Mouse (Mus musculus) kidney, embryonic 14.5 days (tissue): ENCODE measurements around the gene Gm27235. TPM values are rescaled to one million over a fixed set of nuclear protein-coding genes. Genes with fewer than 3 reads are reported as not detected.
"Not testable (repeated sequence)": the region's sequence is repeated elsewhere in the genome, so short reads cannot be mapped to it uniquely, and the experiment has no call there.

Experiments used
- ATAC-seq: fragments of 200-750 bp; cut with Nextera tagmentation; 2 replicates; pipeline ENCODE4 v1.8.0; 2017; ENCODE audit warnings: moderate number of reproducible peaks, mild to moderate bottlenecking, moderate TSS enrichment, moderate library complexity; ENCODE audit not compliant: low FRiP score, low TSS enrichment
- H3K27ac ChIP-seq: fragments of 300-500 bp; sonication (generic); 2 replicates; pipeline ENCODE4 v1.5.1; 2014; ENCODE audit warnings: low read depth, mild to moderate bottlenecking, low read length, moderate library complexity, mixed read lengths
- H3K27me3 ChIP-seq: fragments of 300-500 bp; sonication (generic); 2 replicates; pipeline ENCODE4 v1.6.1; 2014; ENCODE audit warnings: mild to moderate bottlenecking, low read length; ENCODE audit not compliant: control insufficient read depth, insufficient read depth
- H3K36me3 ChIP-seq: fragments of 300-500 bp; sonication (generic); 2 replicates; pipeline ENCODE4 v1.6.1; 2014; ENCODE audit warnings: low read length, mixed read lengths; ENCODE audit not compliant: control insufficient read depth, insufficient read depth
- H3K4me1 ChIP-seq: fragments of 300-500 bp; sonication (generic); 2 replicates; pipeline ENCODE4 v1.6.1; 2014; ENCODE audit warnings: low read length, mixed read lengths; ENCODE audit not compliant: control insufficient read depth, insufficient read depth
- H3K4me2 ChIP-seq: fragments of 300-500 bp; sonication (generic); replicated peaks from 2 replicates; pipeline ENCODE4 v1.6.1; 2014; ENCODE audit warnings: low read depth, mild to moderate bottlenecking, low read length
- H3K4me3 ChIP-seq: fragments of 300-500 bp; sonication (generic); 2 replicates; pipeline ENCODE4 v1.5.1; 2014; ENCODE audit warnings: mild to moderate bottlenecking, low read length
- H3K9ac ChIP-seq: fragments of 300-500 bp; sonication (generic); 2 replicates; pipeline ENCODE4 v1.6.1; 2014; ENCODE audit warnings: low read depth, mild to moderate bottlenecking, low read length, moderate library complexity
- H3K9me3 ChIP-seq: fragments of 300-500 bp; sonication (generic); 2 replicates; pipeline ENCODE4 v1.6.1; 2016; ENCODE audit warnings: low read length; ENCODE audit not compliant: control insufficient read depth
- WGBS: fragments of 180-500 bp; shearing (Covaris S2); extraction: QIAGEN DNeasy Blood & Tissue Kit; methylation state at CpG from one replicate; pipeline ENCODE4 v1.1.7; 2014; 5-methylcytosine and 5-hydroxymethylcytosine counted together
- polyA plus RNA-seq: library from polyadenylated mRNA; unstranded; fragments of >200 nt; fragmentation: Nextera tagmentation; extraction: Ambion mirVana; gene quantifications from 2 replicates; pipeline ENCODE4 v1.2.1, GENCODE M21; 2014

Gm27235 gene
- not detected in 2 replicates for polyA plus RNA-seq

GRCm38 (mm10) chr9:35790001-35790400 lies at the start of gene Gm27235, which contains the start of gene D730048I06Rik:
TSS of gene Gm27235 (minus strand) at chr9:35790101.
TSS of gene D730048I06Rik (minus strand) at chr9:35790112.
- Histone ChIP-seq H3K9ac (no peak within 1 kb of the TSS), H3K4me2 (no peak within 1 kb of the TSS), H3K27ac (no peak within 1 kb of the TSS), H3K27me3 (no peaks in the 10 kb centered on the region), H3K4me3 (no peak within 1 kb of the TSS), H3K36me3 (no peaks in the 10 kb centered on the region), H3K4me1 (no peaks in the 10 kb centered on the region), H3K9me3 (no peaks in the 10 kb centered on the region)
- WGBS, result 87% methylated on average over 3 of the region's 3 CpGs
- ATAC-seq, result no peak

DNA sequence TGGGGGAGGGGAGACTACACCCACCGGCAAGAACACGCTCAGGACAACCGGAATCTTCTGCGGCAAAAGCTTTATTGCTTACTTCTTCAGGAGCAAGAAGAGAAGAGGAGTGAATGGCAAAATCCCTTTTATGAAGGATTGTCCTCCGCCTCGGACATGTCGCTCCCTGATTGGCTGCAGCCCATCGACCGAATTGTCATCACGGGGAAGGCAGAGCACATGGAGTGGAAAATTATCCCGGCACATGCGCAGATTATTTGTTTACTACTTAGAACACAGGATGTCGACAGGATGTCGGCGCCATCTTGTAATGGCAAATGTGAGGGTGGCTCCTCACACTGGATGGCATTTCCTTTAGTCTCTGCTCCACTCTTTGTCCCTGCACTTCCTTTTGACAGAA lies 28.0 kb upstream of the Gm27235 start:
- not testable (repeated sequence) for H3K27me3 ChIP-seq, H3K4me1 ChIP-seq, H3K4me2 ChIP-seq, ATAC-seq, H3K4me3 ChIP-seq, H3K9ac ChIP-seq, H3K36me3 ChIP-seq, H3K9me3 ChIP-seq, H3K27ac ChIP-seq
- WGBS, result 91% methylated on average over 15 of the region's 15 CpGs

GRCm38 (mm10) chr9:35798146-35798545 lies 8.2 kb upstream of the Gm27235 start:
- Histone ChIP-seq H3K4me2 (no peak overlapping the region), H3K36me3 (no peaks in the 10 kb centered on the region), H3K9me3 (0 out of 2 replicates have a peak, but pooled peaks cover 2% of the 10 kb centered on the region), H3K27ac (no peak overlapping the region), H3K9ac (no peak overlapping the region), H3K4me3 (no peak overlapping the region), H3K4me1 (no peaks in the 10 kb centered on the region), H3K27me3 (no peaks in the 10 kb centered on the region)
- ATAC-seq, result no peak

DNA sequence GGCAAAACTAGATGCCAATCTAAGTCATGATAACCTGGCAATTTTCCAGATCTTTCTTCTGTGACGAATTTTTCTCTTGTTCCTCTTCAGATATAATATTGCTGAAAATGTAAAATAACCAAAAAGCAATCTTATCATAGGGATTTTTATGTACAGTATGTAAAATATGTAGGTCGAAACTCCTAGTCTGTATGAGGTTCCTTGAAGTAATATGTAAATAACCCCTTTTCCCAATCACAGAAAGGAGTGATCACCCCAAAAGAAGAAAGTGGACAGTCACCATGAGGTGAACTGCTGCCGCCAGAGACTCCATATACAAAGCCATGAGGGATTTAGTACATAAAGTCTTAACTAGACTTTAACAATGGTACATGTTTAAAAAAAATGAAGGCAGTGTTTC lies 11.9 kb downstream of the Gm27235 start, which contains the start of gene Gm17727:
TSS of gene Gm17727 (minus strand) at position 101 of the 400 bp plus-strand sequence.
- 71% methylated on average over 3 of the region's 3 CpGs for WGBS
- ATAC-seq, result no peak
- H3K4me3 ChIP-seq, result no peak within 1 kb of the TSS
- peaks cover 7% of the 10 kb centered on the region; the same call in 1 of the 2 replicates for H3K9me3 ChIP-seq
- H3K9ac ChIP-seq, result no peak within 1 kb of the TSS
- no peak within 1 kb of the TSS for H3K4me2 ChIP-seq
- H3K36me3 ChIP-seq, result no peaks in the 10 kb centered on the region
- H3K27me3 ChIP-seq, result no peaks in the 10 kb centered on the region
- H3K4me1 ChIP-seq, result no peaks in the 10 kb centered on the region
- H3K27ac ChIP-seq, result no peak within 1 kb of the TSS

DNA sequence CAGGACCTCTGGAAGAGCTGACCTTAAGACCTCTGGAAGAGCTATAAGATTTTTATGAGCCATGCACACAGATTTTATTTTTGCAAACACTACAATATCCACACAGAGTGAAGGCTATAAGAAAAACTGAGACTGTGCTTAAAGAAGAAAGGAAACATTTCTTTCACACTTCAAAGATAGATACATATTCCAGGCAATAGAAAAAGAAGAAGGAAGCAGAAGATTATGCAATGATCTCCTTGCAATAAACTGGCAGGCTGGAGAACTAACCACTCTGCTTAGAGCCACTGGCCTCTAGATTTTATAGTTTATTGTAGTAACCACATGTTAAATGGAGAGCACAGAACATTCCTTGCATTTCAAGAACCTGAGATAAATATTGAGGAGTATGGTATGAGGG lies 33.1 kb downstream of the Gm27235 start:
- Histone ChIP-seq H3K4me2 (no peak overlapping the region), H3K9ac (no peak overlapping the region), H3K27ac (no peak overlapping the region), H3K9me3 (no peaks in the 10 kb centered on the region; the same call in 1 of the 2 replicates), H3K4me1 (no peaks in the 10 kb centered on the region), H3K36me3 (no peaks in the 10 kb centered on the region), H3K27me3 (no peaks in the 10 kb centered on the region), H3K4me3 (no peak overlapping the region)
- no peak for ATAC-seq

GRCm38 (mm10) chr9:35740749-35741148 lies 49.2 kb downstream of the Gm27235 start, which contains the start of gene Gm17677:
TSS of gene Gm17677 (plus strand) at chr9:35741049.
- ATAC-seq, result no peak

More at GRCm38 (mm10) chr9:35740749-35741148, 49.2 kb downstream of the Gm27235 start, which contains the start of gene Gm17677:
- Histone ChIP-seq H3K9ac (no peak within 1 kb of the TSS), H3K9me3 (no peaks in the 10 kb centered on the region), H3K4me3 (no peak within 1 kb of the TSS), H3K4me2 (no peak within 1 kb of the TSS), H3K27ac (no peak within 1 kb of the TSS), H3K27me3 (no peaks in the 10 kb centered on the region), H3K4me1 (no peaks in the 10 kb centered on the region), H3K36me3 (no peaks in the 10 kb centered on the region)

Other genes with a start within 250 kb of the Gm27235 start
- gene Ddx25, start 231.6 kb downstream of the Gm27235 start, polyA plus RNA-seq, result 2.3 and 2.8 TPM in 2 replicates
- 23.6 and 26.3 TPM in 2 replicates for gene Pus3, start 231.5 kb downstream of the Gm27235 start, polyA plus RNA-seq
- 0.37 and 0.46 TPM in 2 replicates for gene Pate2, start 219.8 kb downstream of the Gm27235 start, polyA plus RNA-seq
- 16.6 and 17.0 TPM in 2 replicates for gene Hyls1, start 219.7 kb downstream of the Gm27235 start, polyA plus RNA-seq
- not detected in 2 replicates for gene Pate4, start 178.2 kb downstream of the Gm27235 start, polyA plus RNA-seq
- gene Pate3, start 141.9 kb downstream of the Gm27235 start, polyA plus RNA-seq, result 0.14 TPM in 1 of 2 replicates, not detected in the other
- not detected in 2 replicates for gene Pate1, start 102.7 kb downstream of the Gm27235 start, polyA plus RNA-seq
- gene Gm17677, start 49.1 kb downstream of the Gm27235 start, polyA plus RNA-seq, result not detected in 2 replicates
- gene Gm17727, start 12.0 kb downstream of the Gm27235 start, polyA plus RNA-seq, result not detected in 2 replicates
- gene D730048I06Rik, start within 50 bp of the Gm27235 start, polyA plus RNA-seq, result not detected in 2 replicates
- gene 9230110F15Rik, start 54.0 kb upstream of the Gm27235 start, polyA plus RNA-seq, result not detected in 2 replicates
- gene 9230113P08Rik, start 118.3 kb upstream of the Gm27235 start, polyA plus RNA-seq, result not detected in 2 replicates